Mouse (Mus musculus): ENCODE measurements around the gene Ect2l. TPM values are rescaled to one million over a fixed set of nuclear protein-coding genes. Genes with fewer than 3 reads are reported as not detected.
"Not testable (repeated sequence)": the region's sequence is repeated elsewhere in the genome, so short reads cannot be mapped to it uniquely, and the experiment has no call there.

Gene Ect2l
- total RNA-seq, 2 experiments from 2014 or later = 0.23 TPM; not detected in 1

GRCm38 (mm10) chr10:18194737-18195141, 16.0 kb downstream of the Ect2l start:
- DNase-seq = no peak

GRCm38 (mm10) chr10:18194156-18194555, 16.5 kb downstream of the Ect2l start:
- intact Hi-C loops (cut with DNase I; ENCODE audit: low total_unique reads) = loop anchor here (5.0 kb wide), 1 partner anchor 457 kb away; no protein-coding TSS in a partner anchor

More at GRCm38 (mm10) chr10:18194737-18195141, 16.0 kb downstream of the Ect2l start:
- intact Hi-C loops (cut with DNase I; ENCODE audit: low total_unique reads) = loop anchor here (5.0 kb wide), 1 partner anchor 457 kb away; no protein-coding TSS in a partner anchor

GRCm38 (mm10) chr10:18193221-18193620, 17.5 kb downstream of the Ect2l start:
- intact Hi-C loops (cut with DNase I; ENCODE audit: low total_unique reads) = loop anchor here (5.0 kb wide), 1 partner anchor 456 kb away; no protein-coding TSS in a partner anchor
- DNase-seq = no peak

More at GRCm38 (mm10) chr10:18194156-18194555, 16.5 kb downstream of the Ect2l start:
- DNase-seq = no peak

GRCm38 (mm10) chr10:18191706-18192105, 19.0 kb downstream of the Ect2l start:
- intact Hi-C loops (cut with DNase I; ENCODE audit: low total_unique reads) = loop anchor here (5.0 kb wide), 1 partner anchor 454 kb away; no protein-coding TSS in a partner anchor

GRCm38 (mm10) chr10:18189498-18189897, 21.2 kb downstream of the Ect2l start:
- intact Hi-C loops (cut with DNase I; ENCODE audit: low total_unique reads) = no loop called here
- DNase-seq = no peak

More at GRCm38 (mm10) chr10:18191706-18192105, 19.0 kb downstream of the Ect2l start:
- DNase-seq = no peak

- no peak for DNase-seq
- intact Hi-C loops (cut with DNase I; ENCODE audit: low total_unique reads) = no loop called here
Measured at GRCm38 (mm10) chr10:18188564-18188963, 22.1 kb downstream of the Ect2l start.

- DNase-seq = no peak
- intact Hi-C loops (cut with DNase I; ENCODE audit: low total_unique reads) = no loop called here
Measured at GRCm38 (mm10) chr10:18182246-18182645, 28.4 kb downstream of the Ect2l start.

GRCm38 (mm10) chr10:18177304-18177703, 33.4 kb downstream of the Ect2l start:
- no peak for DNase-seq
- intact Hi-C loops (cut with DNase I; ENCODE audit: low total_unique reads) = no loop called here

GRCm38 (mm10) chr10:18176722-18177121, 34.0 kb downstream of the Ect2l start:
- no peak for DNase-seq
- intact Hi-C loops (cut with DNase I; ENCODE audit: low total_unique reads) = no loop called here

- intact Hi-C loops (cut with DNase I; ENCODE audit: low total_unique reads) = no loop called here
- DNase-seq = no peak
Measured at GRCm38 (mm10) chr10:18175087-18175486, 35.6 kb downstream of the Ect2l start.

- DNase-seq = no peak
- intact Hi-C loops (cut with DNase I; ENCODE audit: low total_unique reads) = no loop called here
Measured at GRCm38 (mm10) chr10:18162435-18162971, 48.2 kb downstream of the Ect2l start.

GRCm38 (mm10) chr10:18147224-18147623, 63.5 kb downstream of the Ect2l start:
- DNase-seq = no peak
- intact Hi-C loops (cut with DNase I; ENCODE audit: low total_unique reads) = no loop called here

GRCm38 (mm10) chr10:18142231-18142630, 68.5 kb downstream of the Ect2l start:
- intact Hi-C loops (cut with DNase I; ENCODE audit: low total_unique reads) = no loop called here
- no peak for DNase-seq

- intact Hi-C loops (cut with DNase I; ENCODE audit: low total_unique reads) = no loop called here
- peak; percentile 9 for DNase-seq
Measured at GRCm38 (mm10) chr10:18141389-18141788, 69.3 kb downstream of the Ect2l start.

- DNase-seq = no peak
Measured at GRCm38 (mm10) chr10:18139615-18140014, 71.1 kb downstream of the Ect2l start.

GRCm38 (mm10) chr10:18138853-18139503, 71.7 kb downstream of the Ect2l start:
- DNase-seq; intact Hi-C loops (cut with DNase I; ENCODE audit: low total_unique reads): not testable (repeated sequence)

More at GRCm38 (mm10) chr10:18139615-18140014, 71.1 kb downstream of the Ect2l start:
- intact Hi-C loops (cut with DNase I; ENCODE audit: low total_unique reads) = no loop called here

- intact Hi-C loops (cut with DNase I; ENCODE audit: low total_unique reads) = no loop called here
- DNase-seq = no peak
Measured at GRCm38 (mm10) chr10:18131666-18132650, 78.7 kb downstream of the Ect2l start.

GRCm38 (mm10) chr10:18130276-18130675, 80.4 kb downstream of the Ect2l start:
- intact Hi-C loops (cut with DNase I; ENCODE audit: low total_unique reads) = no loop called here
- no peak for DNase-seq

- DNase-seq = no peak
- intact Hi-C loops (cut with DNase I; ENCODE audit: low total_unique reads) = no loop called here
Measured at GRCm38 (mm10) chr10:18118336-18118735, 92.4 kb downstream of the Ect2l start.

Data from gastrocnemius, postnatal 14 days (tissue).